ENCODE assay signal across 9 mouse cellular contexts in the genomic region with DNA sequence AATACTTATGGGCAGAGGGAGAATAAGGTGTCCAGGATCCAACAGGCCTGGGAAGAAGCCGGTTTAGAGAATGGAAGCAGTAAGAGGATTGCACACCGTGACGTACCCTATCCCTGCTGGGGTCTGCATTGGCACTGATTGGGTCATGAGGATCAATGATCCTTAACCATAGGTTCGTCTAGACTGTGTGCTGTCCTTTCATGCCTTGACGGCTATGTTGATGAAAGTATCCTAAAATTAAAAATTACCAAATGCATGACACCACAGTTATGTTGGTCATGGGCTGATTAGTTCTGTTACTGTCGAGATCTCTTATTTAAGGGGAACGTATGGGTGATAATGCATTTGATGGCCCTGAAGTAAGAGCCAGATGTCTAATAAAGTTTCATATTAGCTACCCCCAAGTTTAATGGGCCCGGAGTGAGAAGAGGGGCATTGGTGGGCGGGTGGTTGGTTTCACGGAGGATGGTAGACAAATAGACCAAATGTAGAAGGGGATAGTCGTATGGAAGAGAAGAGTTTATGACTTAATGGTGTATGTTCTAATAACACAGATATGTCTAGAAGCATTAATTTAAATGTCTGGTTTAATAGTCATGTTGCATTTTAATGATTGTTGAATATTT.
DNase-seq lines count a peak whose midpoint lies in the region; ATAC-seq lines count a peak whose summit lies in the region.
"Had no signal": no experiment of that assay in that cellular context is flagged by ENCODE, and none has a peak within 500 bp of the region (broad histone marks: within the 10 kb centered on the region; RNA-seq: fewer than 3 reads in every experiment).

No protein-coding gene starts in this region.

- 0 out of 2 replicates have a peak, but pooled peaks cover 3% of the 10 kb centered on the region for H3K9me3 ChIP-seq in heart, embryonic 14.5 days (ENCODE audit: control insufficient read depth, low read length)
- no peaks in the 10 kb centered on the region for H3K9me3 ChIP-seq in forebrain, embryonic 15.5 days
- no peaks in the 10 kb centered on the region for H3K9me3 ChIP-seq in liver, embryonic 13.5 days (replicated peaks)

- no peak overlapping the region for H3K4me2 ChIP-seq in heart, embryonic 14.5 days (ENCODE audit: low read length)
- H3K4me2 ChIP-seq in forebrain, embryonic 15.5 days (replicated peaks), result no peak overlapping the region
- no peak overlapping the region for H3K4me2 ChIP-seq in liver, embryonic 13.5 days

- ATAC-seq in heart, embryonic 14.5 days (ENCODE audit: insufficient number of reproducible peaks, insufficient read depth, low FRiP score, low read depth), result peak; percentile 98
- peak; percentile 100 for ATAC-seq in CD4-positive, CD25-positive, alpha-beta regulatory T cell, adult 4 months
- ATAC-seq in forebrain, embryonic 15.5 days (replicated peaks), result peak; percentile 79
- peak; percentile 84 for ATAC-seq in liver, embryonic 13.5 days (ENCODE audit: low read depth)

- no peak overlapping the region for H3K4me3 ChIP-seq in heart, embryonic 14.5 days (ENCODE audit: control insufficient read depth in 1 of 2, insufficient read depth in 1 of 2, low read depth in 1 of 2, low read length in 2 of 2)
- H3K4me3 ChIP-seq in forebrain, embryonic 15.5 days, result no peak overlapping the region
- no peak overlapping the region for H3K4me3 ChIP-seq in liver, embryonic 13.5 days (replicated peaks)

- no peak overlapping the region for H3K9ac ChIP-seq in heart, embryonic 14.5 days (ENCODE audit: low read length)
- H3K9ac ChIP-seq in forebrain, embryonic 15.5 days (replicated peaks), result no peak overlapping the region
- no peak overlapping the region for H3K9ac ChIP-seq in liver, embryonic 13.5 days

- 87% methylated on average over 11 of the region's 11 CpGs for WGBS in heart, embryonic 14.5 days
- 90% methylated on average over 11 of the region's 11 CpGs for WGBS in forebrain, embryonic 15.5 days
- WGBS in liver, embryonic 13.5 days (ENCODE audit: insufficient replicate concordance), result 73% methylated on average over 11 of the region's 11 CpGs

- no peak for DNase-seq in heart, postnatal 25 days (ENCODE audit: low spot score)
- no peak for DNase-seq in liver, embryonic 13.5 days
- DNase-seq in embryo, embryonic 9.5 days (ENCODE audit: extremely low spot score), result no peak
- DNase-seq in cerebellum, adult 8-10 months, result no peak
- no peak for DNase-seq in lung, postnatal 14 days
- DNase-seq: thymus, adult 2 months had no signal

- intact Hi-C loops in heart, postnatal 25 days (cut with DNase I), result no loop called here

- H3K27ac ChIP-seq in heart, embryonic 14.5 days (replicated peaks in 1 of 2; ENCODE audit: control insufficient read depth in 1 of 2, insufficient read depth in 1 of 2, low read depth in 2 of 2, low read length in 2 of 2), result no peak overlapping the region
- H3K27ac ChIP-seq in forebrain, embryonic 15.5 days (replicated peaks), result no peak overlapping the region
- H3K27ac ChIP-seq in liver, embryonic 13.5 days, result no peak overlapping the region

- H3K27me3 ChIP-seq in heart, embryonic 14.5 days (ENCODE audit: control insufficient read depth, insufficient read depth, low read length), result no peaks in the 10 kb centered on the region
- no peaks in the 10 kb centered on the region for H3K27me3 ChIP-seq in forebrain, embryonic 15.5 days
- H3K27me3 ChIP-seq in liver, embryonic 13.5 days, result no peaks in the 10 kb centered on the region

- no peaks in the 10 kb centered on the region for H3K36me3 ChIP-seq in heart, embryonic 14.5 days (ENCODE audit: control insufficient read depth, insufficient read depth, low read length)
- no peaks in the 10 kb centered on the region for H3K36me3 ChIP-seq in forebrain, embryonic 15.5 days
- no peaks in the 10 kb centered on the region for H3K36me3 ChIP-seq in liver, embryonic 13.5 days

- H3K4me1 ChIP-seq in heart, embryonic 14.5 days (ENCODE audit: control insufficient read depth in 2 of 2, insufficient read depth in 2 of 2, low read length in 2 of 2), result no peaks in the 10 kb centered on the region
- H3K4me1 ChIP-seq in forebrain, embryonic 15.5 days, result peaks cover 19% of the 10 kb centered on the region
- peaks cover 16% of the 10 kb centered on the region for H3K4me1 ChIP-seq in liver, embryonic 13.5 days (replicated peaks)
